Mouse (Mus musculus): ENCODE data around the gene Nadk. TPM values are rescaled to one million over a fixed set of nuclear protein-coding genes. Genes with fewer than 3 reads are reported as not detected.

The Nadk gene
- total RNA-seq (2015) (205 and 220 TPM in 2 replicates), total RNA-seq (2017) (180 and 208 TPM in 2 replicates)

- peak; percentile 47 for ATAC-seq (ENCODE audit: poor library complexity, severe bottlenecking)
Measured at GRCm38 (mm10) chr4:155561661-155562442, at the start of gene Nadk. Gene Nadk (plus strand): TSS chr4:155562378.

- ATAC-seq (ENCODE audit: poor library complexity, severe bottlenecking) = no peak
Measured at GRCm38 (mm10) chr4:155514810-155515209, 47.4 kb upstream of the Nadk start.

GRCm38 (mm10) chr4:155517948-155518517, 44.1 kb upstream of the Nadk start:
- ATAC-seq (ENCODE audit: poor library complexity, severe bottlenecking) = no peak

GRCm38 (mm10) chr4:155522327-155522726, 39.9 kb upstream of the Nadk start:
- ATAC-seq (ENCODE audit: poor library complexity, severe bottlenecking) = no peak

- ATAC-seq (ENCODE audit: poor library complexity, severe bottlenecking) = no peak
Measured at GRCm38 (mm10) chr4:155525751-155526150, 36.4 kb upstream of the Nadk start.

- peak; percentile 75 for ATAC-seq (ENCODE audit: poor library complexity, severe bottlenecking)
Measured at GRCm38 (mm10) chr4:155529294-155529693, 32.9 kb upstream of the Nadk start.

GRCm38 (mm10) chr4:155549993-155550392, 12.2 kb upstream of the Nadk start:
- ATAC-seq (ENCODE audit: poor library complexity, severe bottlenecking) = no peak

GRCm38 (mm10) chr4:155550446-155550845, 11.7 kb upstream of the Nadk start:
- ATAC-seq (ENCODE audit: poor library complexity, severe bottlenecking) = peak; percentile 98

GRCm38 (mm10) chr4:155551073-155551472, 11.1 kb upstream of the Nadk start:
- no peak for ATAC-seq (ENCODE audit: poor library complexity, severe bottlenecking)

GRCm38 (mm10) chr4:155552917-155553532, 9.2 kb upstream of the Nadk start:
- ATAC-seq (ENCODE audit: poor library complexity, severe bottlenecking) = no peak

GRCm38 (mm10) chr4:155554880-155555279, 7.3 kb upstream of the Nadk start:
- no peak for ATAC-seq (ENCODE audit: poor library complexity, severe bottlenecking)

GRCm38 (mm10) chr4:155555464-155555863, 6.7 kb upstream of the Nadk start:
- ATAC-seq (ENCODE audit: poor library complexity, severe bottlenecking) = no peak

GRCm38 (mm10) chr4:155559454-155559853, 2.7 kb upstream of the Nadk start:
- ATAC-seq (ENCODE audit: poor library complexity, severe bottlenecking) = peak; percentile 30

GRCm38 (mm10) chr4:155560932-155561331, 1.2 kb upstream of the Nadk start:
- ATAC-seq (ENCODE audit: poor library complexity, severe bottlenecking) = no peak

GRCm38 (mm10) chr4:155562725-155563399, 684 bp downstream of the Nadk start:
- ATAC-seq (ENCODE audit: poor library complexity, severe bottlenecking) = no peak

- ATAC-seq (ENCODE audit: poor library complexity, severe bottlenecking) = peak; percentile 74
Measured at GRCm38 (mm10) chr4:155563400-155564231, 1.4 kb downstream of the Nadk start.

- no peak for ATAC-seq (ENCODE audit: poor library complexity, severe bottlenecking)
Measured at GRCm38 (mm10) chr4:155564315-155565069, 2.3 kb downstream of the Nadk start.

GRCm38 (mm10) chr4:155566555-155566954, 4.4 kb downstream of the Nadk start:
- no peak for ATAC-seq (ENCODE audit: poor library complexity, severe bottlenecking)

- peak; percentile 39 for ATAC-seq (ENCODE audit: poor library complexity, severe bottlenecking)
Measured at GRCm38 (mm10) chr4:155568170-155568569, 6.0 kb downstream of the Nadk start.
